Mouse (Mus musculus) layer of hippocampus, adult 9-10 months (tissue): ENCODE data around the gene Map3k13.
"Not testable (repeated sequence)": the region's sequence is repeated elsewhere in the genome, so short reads cannot be mapped to it uniquely, and the experiment has no call there.

Experiments
- DNase-seq: peaks from one replicate; pipeline ENCODE4 v3.0.0; 2022; ENCODE audit warnings: low spot score

Gene Map3k13

GRCm38 (mm10) chr16:21793875-21794696 lies at the start of gene Map3k13:
Gene Map3k13 (plus strand): TSS chr16:21794346.
- peak; percentile 83 for DNase-seq

DNA sequence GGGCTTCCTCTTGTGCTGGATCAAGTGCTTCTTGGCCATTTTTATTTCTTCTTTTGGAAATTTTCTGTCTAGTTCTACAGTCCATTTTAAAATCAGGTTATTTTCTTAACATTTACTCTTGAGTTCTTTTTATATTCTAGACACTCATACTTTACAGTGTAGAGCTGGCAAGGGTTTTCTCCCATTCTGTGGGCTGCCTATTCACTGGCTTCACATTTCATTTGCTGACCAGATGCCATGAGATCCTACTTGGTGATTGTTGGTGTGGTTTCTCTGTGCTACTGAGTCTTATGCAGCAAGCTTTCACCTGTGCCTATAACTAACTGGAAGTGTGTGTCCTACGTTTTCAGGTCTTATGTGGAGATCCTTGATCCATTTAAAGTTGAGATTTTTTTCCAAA lies 35.7 kb upstream of the Map3k13 start:
- DNase-seq: no peak

DNA sequence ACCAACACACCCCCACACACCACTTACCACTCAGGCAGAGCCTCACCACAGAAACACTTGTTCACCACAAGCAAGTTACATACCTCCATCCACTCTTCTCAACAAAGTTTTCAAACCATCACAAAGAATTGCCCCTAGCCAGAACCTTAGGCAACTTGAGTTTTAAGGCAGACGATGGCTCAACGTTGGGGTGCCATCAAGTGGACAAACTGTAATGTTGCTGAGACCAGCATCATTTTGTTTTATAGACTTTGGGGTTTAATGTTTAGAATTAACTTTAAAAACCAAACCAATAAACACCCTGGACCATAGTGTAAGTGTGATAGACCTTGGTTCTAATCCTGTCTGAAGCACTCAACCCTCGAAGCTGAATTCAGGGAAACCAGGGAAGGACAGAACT lies 25.9 kb upstream of the Map3k13 start:
- DNase-seq: no peak

- no peak for DNase-seq
Measured at GRCm38 (mm10) chr16:21769667-21770066, 24.5 kb upstream of the Map3k13 start.

DNA sequence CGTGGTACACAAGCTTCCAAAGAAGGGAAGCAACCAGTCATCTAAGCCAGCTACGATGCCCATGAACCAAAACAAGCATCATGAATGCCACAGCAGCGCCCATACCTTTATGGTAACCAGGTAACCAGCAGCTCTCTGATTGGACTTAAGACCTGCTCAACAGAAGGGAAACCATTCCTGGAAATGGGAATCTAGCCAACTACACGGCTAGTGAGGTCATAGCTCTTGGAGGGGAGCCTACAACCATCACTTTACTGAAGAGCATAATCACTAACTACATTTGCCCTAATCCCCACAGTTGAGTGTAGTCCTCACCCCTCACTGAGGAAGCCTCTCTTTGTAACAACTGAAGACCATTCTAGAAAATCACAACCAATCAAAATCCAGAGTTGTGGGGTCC lies 19.4 kb upstream of the Map3k13 start:
- DNase-seq: no peak

GRCm38 (mm10) chr16:21778293-21778866 lies 15.8 kb upstream of the Map3k13 start:
- no peak for DNase-seq

- DNase-seq: no peak
Measured at GRCm38 (mm10) chr16:21779149-21779548, 15.0 kb upstream of the Map3k13 start.

DNA sequence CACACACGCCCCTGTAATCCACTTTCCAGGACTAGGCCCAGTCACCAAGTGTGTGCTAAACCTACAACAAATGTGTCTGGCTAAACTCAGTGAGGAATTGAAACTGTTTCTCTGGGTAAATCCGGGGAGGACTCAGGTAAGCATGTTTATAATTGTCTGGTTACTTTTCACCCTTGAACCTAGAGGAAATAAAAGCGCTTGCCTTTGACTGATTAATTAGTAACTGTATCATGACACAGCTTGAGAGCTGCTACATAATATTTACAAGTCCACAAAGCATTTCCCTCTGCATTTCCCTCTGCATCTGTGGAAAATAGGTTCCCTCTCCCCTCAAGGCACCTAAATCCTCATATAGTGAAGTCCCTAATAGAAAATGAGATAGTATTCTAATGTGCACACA lies 12.9 kb upstream of the Map3k13 start:
- DNase-seq: no peak

DNA sequence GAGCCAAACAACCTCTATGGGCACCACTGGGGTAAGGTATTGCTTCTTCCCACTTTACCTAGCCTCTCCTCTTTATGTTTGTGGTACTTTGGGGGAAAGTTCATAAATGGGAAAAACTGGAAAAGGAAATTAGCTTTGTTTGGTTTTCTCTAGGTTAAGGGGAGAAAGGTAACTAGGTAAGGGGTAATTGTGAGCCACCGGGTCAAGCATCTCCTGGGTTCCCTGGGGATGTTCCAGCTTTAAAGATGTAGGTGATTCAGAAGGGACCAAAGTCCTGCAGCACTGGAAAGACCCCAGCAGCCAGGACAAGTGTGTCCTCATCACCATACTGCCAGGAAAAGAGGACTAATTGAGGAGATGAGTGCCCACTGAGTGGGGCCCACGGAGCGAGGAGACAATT lies 12.3 kb upstream of the Map3k13 start:
- no peak for DNase-seq

DNA sequence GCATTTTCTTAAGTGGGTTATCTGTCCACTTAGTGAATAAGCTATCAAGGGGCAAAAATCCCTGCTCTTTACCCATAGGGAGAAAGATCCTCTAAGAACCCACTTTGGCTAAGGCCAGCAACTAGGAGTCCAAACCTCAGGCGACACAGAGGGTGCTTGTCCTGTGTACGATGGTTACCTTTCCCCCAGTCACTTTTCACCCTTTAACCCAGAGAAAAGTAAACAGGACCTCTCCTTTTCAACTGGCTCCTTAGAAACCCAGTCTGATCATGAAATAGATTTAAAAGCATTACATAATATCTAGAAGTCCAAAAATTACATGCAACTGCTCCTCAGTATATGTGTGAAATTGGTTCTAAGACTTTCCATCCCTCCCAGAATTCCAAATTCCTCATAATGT lies 11.3 kb upstream of the Map3k13 start:
- no peak for DNase-seq

DNA sequence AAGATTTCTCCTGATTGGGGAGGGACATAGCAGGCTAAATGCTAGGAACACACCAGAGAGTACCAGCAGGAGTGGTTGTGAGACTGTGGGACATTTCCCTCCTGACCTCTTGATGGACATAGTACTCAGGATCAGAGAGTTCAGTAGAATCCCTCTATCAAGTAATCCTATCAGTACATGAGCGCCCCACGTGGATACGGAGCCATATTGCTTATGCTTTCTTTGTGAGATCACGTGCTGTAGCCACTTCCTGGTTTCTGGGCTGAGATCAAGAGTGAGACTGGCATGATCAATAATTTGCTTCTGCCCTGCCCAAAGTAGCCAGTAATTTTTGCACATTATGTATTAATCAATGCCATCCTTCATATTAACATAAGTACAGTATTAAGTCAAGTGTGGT lies 9.1 kb upstream of the Map3k13 start:
- DNase-seq: no peak

DNA sequence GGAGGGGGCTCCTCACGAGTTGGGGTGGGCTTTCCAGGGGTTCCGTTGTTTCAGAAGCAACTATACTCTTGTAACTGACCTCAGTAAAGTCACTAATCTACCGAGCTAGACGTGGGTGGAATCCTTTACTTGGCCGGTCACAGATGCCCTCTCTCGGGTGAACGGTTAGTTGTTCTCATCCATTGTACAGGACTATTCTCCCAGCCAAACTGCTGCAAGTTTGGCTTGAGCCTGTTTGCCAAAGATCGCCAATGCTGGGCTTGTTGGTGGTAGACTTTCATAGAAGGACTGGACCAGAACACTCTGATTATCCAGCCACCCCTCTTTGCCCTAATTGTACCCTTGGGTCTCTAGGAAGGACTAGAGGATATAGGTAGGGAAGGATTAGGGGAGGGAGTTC lies 7.8 kb upstream of the Map3k13 start:
- DNase-seq: no peak

DNA sequence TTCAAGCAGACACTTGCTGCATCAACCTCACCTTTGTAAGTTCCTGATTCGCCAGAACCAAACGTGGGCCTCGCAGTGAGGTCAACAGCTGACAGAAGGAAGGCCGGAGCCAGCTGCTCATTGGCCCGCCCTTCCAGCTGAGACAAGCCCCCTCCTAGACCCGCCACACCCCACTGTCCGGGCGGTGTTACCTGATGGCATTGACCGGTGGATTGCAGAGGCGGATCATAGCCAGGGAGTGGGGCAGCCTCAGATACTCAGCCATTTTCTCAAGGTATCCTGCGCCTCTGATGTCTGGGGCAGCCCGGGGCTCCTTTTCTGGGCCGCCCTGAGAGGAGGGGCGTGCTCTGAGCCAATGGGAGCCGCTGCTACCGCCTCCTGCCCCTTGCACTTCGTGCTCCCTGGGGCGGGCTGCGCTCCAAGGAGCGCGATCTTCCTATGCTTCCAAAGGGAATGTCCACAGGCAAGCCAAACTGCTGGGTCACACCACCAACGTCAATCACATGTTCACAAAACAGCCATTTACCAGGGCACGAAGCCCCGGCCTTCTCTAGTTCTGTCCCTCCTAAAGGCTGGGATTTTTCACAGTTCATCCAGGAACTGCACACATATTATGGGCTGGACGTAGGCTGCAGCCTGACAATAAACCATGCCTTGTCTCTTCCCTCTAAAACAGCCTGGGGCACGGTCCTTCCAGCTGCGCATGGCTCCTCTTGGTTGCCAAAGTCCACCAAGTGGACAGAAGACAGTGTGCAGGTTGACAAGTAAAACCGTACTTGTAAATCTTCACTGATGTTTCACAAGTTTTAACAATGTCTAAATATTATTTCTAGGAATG lies 6.4 kb upstream of the Map3k13 start, which contains the start of gene Ehhadh:
TSS of gene Ehhadh (minus strand) at position 292 of the 838 bp plus-strand sequence.
- no peak for DNase-seq

GRCm38 (mm10) chr16:21788581-21788980 lies 5.6 kb upstream of the Map3k13 start:
- DNase-seq: no peak

DNA sequence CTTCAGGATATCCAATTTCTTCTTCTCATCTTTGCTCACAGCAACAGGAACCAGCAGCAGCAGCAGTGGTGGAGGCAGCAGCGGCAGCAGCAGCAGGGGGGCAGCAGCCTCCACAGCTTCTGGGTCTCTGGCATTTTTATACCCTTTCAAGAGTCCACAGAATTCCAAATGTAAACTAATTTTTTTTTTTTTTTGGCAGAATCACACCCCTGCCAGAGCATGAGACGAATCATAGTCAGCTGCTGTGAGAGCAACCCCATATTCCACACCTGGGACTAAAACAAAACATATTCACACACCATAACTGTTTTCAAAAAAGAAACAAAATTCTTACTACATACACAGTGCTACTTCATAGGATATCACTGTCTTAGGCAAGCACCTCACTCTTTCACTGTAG lies 5.0 kb upstream of the Map3k13 start:
- no peak for DNase-seq

GRCm38 (mm10) chr16:21790469-21790868 lies 3.7 kb upstream of the Map3k13 start:
- no peak for DNase-seq

- no peak for DNase-seq
Measured at GRCm38 (mm10) chr16:21791779-21792178, 2.4 kb upstream of the Map3k13 start.

- DNase-seq: not testable (repeated sequence)
Measured at GRCm38 (mm10) chr16:21793080-21793810, 901 bp upstream of the Map3k13 start.

DNA sequence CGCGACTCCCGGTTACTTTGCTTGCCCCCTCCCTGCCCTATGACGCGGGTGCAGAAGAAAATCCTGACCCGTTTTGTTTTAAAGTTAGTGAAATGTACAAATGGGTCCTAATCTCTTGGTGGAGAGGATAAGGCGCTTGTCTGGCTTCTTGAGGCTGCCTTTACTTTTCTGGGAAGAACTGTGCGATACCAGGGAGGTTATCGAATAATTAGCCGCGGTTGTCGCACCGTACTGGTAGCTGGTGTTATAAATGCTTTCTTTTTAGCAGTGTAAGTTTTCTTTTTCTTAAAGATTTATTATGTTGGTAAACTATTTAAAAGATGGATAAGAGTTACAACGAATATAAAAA lies 525 bp downstream of the Map3k13 start:
- DNase-seq: no peak

DNA sequence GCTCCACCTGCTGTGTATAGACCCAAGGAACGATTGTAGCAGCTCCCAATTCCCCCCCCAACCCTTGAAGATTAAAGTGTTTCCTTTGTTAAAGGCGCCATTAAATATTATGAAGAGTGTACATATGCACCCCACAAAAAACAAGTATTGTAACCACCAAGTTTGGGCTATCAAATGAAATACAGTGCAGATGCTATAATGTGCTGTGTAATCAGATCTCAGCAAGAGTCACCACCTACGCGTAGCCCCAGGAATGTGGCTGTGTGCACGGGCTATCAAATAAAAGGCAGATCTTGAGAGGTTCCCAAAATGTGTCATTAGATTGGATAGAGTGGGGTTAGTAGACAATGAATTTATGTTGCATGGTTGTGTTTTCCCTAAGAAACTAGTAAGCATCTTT lies 925 bp downstream of the Map3k13 start:
- no peak for DNase-seq

GRCm38 (mm10) chr16:21804258-21804657 lies 10.1 kb downstream of the Map3k13 start:
- DNase-seq: no peak

DNA sequence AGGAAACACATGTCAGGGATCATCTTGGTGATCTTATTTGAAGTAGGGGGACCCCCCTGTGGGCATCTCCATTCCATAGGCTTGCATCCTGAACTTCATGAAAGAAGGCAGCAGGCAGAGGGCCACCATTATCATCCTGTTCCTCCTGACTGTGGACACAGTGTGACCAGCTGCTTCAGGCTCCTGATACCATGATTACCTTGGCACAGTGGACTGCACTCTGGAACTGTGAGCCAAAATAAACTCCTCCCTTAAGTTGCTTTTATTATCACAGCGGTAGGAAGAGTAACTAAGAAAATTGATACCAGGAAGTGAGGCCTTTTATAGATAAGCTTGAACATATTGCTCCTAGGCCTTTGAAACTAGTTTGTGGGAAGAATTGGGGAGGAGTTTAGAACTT lies 12.7 kb downstream of the Map3k13 start:
- DNase-seq: no peak
